Mouse (Mus musculus) right cerebral cortex, postnatal 25 days (tissue): ENCODE measurements at regions not wholly inside any gene's neighbourhood (a gene's known extent, or its start where the extent isn't known, plus 50 kb on each side); places are given as distances from the start of the nearest gene placed in this dataset.
A peak's percentile ranks its signal among the peaks of the same experiment; 100 is the strongest.

Source experiments
- DNase-seq: peaks from one replicate; pipeline ENCODE4 v3.0.0; 2022

DNA sequence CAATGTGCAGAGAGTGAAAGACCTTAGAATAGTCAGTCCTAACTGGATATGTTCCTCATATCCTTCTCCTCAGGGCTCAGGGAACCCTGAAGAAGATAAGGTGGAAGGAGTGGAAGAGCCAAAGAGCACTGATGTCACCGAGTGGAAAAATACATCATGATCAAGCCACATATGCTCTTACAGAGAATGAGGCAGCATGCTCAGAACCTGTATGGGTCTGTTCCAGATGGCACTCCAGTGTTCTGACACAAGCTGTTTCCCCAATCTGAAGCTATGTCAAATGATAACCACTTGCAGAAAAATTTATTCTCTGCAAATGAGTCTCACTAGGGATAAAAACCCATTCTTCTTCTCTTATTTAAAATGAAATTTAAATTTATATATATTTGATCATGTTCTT, 572.6 kb upstream of the Robo2 start:
- DNase-seq = no peak

DNA sequence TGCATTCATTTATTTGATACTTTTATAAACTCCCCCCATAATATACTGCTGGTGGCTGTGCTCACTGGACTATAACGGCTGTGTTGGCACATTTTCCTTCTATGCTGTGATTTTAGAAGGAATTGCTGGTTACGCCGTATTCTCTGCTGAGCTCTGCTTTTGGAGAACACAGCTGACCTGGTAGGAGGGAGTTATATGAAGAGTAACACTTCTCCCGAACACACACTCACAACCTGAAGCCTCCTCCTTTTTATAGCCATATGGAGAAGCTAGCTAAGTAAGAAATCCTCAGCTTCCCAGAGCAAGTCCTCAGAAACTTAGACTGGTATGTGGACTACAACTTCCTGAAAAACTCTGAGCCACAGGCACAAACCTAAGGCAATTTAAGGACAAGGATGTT, 554.5 kb upstream of the Robo2 start:
- no peak for DNase-seq

DNA sequence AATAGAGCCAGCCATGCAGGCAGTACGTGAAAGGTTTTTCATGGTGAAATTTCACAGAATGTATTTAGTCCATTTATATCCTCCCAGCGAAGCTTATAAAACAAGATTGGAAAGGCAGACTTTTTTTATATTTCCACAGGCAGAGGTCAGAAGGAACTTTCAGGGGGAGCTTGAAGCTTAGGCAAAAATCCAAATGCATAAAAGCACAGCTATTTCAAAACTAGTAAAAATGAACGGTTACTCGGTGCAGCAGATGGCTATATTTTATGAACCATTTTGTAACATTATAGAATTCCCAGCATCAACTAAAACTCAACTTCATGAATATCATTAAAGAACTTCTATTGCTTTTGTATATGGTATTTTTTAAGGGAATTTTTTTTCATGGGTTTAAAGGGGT, 518.1 kb upstream of the Robo2 start:
- DNase-seq = no peak

DNA sequence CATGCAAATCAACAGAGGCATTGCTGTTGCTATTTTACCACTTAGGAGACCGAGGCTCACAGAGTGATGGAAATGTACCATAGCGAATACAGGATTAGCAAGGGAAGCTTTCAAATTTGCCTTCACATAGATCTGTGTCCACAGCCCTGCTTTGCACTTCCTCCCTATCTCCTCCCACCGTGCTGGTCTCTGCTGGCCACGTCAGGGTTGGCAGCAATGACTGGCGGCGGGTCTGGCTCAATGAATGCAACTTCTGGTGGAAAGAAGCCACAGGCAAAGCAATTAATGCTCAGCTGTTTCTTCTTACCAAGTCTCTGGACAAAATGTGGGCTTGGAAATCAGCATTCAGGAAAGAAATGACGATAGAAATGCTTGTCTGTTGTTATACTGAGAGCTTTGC, 489.2 kb upstream of the Robo2 start:
- peak; percentile 18 for DNase-seq

DNA sequence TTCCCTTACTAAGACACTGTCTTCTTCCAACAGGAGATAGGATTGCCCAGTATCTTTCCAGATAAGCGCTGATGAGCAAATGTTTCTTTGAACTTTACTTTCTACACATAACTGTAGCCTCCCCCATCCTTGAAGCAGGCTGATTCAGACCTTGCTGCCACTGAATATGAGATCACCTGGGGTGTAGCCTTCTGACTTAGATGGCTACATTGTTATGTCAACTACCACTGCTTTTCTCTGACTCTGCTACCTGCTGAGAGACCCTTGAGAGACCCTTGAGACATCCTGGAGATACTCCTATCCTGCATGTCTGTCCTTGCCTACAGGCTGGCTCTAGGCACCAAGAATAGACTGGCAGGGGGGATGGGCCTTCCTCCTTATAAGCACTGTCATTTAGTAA, 476.1 kb upstream of the Robo2 start:
- DNase-seq = no peak

DNA sequence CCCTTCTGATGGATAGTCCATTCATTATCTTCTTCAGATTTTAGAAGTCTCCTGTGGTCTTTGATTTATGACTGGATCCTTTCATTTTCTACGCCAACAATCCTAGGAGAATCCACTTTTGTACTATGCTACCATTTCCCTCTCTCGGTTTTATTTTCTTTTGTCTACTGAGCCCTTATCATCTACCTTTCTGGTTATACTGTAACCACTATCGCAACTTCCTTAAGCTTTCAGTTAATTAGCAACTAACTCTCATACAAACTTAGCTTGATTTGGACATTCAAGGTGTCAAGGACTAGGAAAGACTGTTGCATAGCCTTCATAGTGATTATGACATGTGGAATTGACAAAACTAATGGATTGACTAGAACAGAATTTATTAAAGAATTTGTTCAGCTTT, 467.0 kb upstream of the Robo2 start:
- DNase-seq = no peak

DNA sequence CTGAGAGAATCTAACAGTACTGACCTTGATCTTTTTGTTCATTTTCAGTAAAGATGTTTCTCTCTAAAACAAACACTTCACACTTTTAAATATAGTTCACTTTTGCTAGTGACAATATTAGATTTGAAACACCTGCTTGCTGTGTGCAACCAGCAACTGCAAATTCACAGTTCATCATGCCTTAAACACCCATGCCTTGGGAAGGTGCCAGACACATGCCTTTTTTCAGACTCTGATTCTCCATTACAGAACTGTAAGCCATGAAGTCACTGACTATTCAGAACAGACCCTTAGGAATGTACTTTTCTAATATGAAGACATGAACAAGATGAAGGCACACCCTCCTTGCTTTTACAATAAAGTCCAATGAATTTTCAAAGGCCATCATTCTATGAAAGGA, 462.1 kb upstream of the Robo2 start:
- DNase-seq = peak; percentile 8

DNA sequence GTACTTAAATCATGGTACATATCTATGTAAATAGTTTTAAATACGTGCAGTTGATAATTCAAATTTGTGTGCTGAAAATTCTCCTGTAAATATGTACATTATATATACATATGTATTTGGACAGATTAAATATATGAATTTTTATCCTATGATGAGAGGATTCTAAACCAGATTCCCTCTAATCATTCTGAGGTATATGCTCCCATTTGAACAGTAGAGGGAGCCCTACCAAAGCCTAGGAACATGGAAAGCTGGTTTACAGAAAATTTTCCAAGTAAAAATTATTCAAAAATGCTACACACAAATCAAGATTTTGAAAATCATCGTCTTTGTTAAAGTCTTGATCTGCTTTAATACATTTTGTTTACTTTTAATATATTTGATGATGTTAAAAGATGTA, 446.1 kb upstream of the Robo2 start:
- no peak for DNase-seq

DNA sequence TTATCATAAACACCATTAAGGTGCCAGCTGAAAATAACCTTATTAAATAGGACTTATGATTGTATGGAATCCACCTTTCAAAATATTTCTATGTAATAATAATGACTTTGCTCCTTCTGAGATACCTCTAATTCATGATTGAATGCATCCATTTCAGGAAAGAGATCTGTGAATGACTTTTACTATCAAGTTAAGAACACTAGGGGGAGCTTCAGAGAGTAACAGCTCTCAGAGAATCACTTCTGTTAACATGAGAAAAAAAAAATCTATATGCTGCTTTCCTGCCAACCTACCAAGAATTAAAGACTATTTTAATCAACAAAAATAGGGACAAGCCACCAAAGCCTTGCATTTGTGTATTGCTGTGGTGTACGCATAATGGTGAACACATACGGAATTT, 428.4 kb upstream of the Robo2 start:
- DNase-seq = no peak

DNA sequence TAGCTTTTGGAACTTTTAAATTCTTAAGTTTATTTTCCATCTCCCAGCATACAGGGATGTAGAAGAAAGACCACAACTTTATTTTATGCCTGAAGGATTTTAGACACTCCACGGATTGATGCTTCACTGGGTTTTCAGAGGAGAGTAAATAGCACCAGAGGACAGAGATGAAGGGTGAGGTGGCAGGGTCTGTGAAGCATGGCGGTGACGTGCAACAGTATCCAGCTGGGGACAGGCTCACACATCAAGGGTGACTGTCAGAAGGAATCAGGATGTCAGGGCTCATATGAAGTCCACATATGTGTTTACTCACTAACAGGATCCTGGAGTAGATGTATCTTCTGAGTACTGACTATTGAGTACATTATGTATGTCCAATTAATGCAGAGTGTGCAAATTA, 402.8 kb upstream of the Robo2 start:
- no peak for DNase-seq

DNA sequence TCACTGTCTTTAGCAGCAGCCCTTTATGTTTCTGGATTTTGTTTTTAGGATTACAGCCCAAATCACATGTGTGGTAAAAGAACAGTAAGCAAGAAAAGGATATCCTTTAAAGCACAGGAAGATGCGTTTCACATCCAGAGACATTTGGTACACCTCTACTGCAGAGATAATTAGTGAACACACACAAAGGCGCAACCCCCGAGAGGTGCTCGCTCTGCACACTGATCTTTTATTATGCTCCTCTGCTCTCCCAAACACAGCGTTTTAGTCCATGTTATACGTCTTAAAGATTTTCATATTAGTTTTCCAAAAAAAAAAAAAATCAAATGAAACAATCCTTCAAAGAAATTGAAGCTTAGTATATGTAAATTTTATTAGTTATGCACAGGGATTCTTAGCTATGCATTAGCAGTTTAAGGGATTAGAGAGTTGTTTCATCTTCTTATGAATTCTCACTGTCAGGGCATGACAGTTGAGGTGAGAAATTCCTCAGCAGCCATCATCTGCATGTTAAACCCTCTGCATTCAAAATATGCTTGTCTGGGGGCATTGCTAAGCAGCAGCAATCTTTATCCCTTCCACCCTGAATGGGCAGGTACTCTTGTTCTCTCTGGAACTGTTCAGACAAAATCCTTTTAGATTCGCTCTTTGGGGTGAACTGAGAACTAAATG, 397.7 kb upstream of the Robo2 start:
- DNase-seq = no peak

DNA sequence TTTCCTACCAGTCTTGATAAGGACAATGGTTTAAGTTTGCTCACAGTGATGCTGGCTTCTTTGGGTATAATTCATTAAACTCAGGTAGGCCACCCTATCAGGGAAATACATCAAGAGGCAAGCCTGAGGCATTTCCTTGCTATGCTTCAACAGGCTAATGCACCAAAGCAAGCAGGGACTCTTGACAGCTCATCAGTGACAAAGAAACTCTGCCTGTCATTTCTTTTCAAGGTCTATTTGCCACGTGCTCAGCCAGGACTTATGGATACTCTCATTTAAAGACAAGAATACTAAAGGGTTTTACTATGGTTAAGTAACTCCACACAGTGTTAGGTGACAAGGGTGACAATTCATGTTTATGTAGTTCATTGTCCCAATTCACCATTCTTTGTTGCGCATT, 395.1 kb upstream of the Robo2 start:
- no peak for DNase-seq

DNA sequence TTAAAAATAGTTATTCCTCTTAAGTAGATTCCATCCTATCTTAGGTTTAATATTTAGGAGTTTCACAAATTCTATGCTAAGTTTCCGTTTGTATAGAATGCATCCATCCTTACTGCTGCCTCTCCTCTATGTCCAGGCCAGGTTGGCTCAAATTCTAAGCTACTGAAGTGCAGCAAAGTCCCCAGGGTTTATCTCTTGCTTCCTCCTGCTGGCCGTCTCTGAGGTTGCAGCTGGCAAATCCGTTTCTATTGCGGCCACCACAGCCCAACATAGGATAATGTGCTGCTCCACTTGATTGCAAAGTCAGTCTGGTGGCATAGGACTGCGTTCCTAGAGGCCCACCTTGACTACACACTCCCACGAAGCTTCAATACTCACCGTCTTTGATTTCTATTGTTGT, 389.7 kb upstream of the Robo2 start:
- peak; percentile 56 for DNase-seq

DNA sequence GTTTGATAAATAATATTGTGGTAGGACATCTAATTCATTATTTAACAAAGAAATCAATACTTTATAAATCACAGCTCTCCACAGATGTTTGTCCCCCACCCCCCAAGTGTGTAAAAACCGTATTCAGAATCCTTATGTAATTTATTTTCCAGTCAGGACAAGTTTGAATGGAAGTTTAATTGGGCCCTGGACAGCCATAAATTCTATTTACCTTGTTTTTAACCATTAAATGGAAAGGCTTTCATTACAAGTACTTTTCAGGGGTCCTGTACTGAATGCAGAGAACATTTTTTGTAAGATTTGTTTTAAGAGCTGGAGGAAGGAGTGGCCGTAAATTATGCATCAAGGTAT, 384.7 kb upstream of the Robo2 start:
- DNase-seq = no peak

DNA sequence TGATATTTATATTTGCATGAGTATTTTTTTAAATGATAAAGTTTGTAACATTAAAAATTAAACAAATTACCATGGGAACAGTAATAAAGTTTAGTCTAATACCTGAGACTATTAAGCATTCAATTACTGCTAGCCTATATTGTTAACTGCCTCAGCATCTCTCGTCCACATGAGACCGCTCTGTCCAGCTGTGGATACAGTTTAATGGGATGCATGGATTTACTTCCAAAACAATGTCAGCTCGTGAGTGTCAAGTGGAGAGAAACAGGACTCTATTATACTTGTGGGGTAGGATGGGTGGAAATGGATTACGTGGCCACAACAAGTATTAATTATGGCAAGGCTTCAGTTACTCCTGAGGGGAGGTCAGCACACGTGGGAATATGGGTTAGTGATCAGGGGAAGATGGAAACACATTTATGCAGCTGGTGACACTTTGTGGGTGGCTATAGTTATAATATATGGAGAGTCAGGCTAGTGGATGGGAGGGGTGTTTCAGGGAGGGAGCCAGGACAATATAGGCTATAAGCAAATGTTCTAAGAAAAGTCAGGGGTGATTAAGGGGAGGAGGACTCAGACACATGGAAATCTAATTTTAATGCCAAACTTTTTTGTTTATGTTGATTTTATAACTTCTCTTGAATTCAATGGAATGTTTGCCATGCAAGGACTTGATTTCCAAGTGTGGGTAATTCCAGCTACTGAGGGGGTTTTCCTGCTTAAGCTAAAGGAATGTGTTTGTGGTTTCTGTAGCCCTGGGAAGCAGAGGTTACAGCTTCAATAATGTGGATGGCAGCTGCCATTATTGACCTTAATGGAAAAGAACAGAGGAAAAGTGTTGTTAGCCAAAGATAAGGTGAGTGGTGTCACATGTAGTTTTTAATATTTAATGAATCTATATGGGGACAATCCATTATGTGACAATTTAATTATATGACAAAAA, 384.0 kb upstream of the Robo2 start:
- no peak for DNase-seq

DNA sequence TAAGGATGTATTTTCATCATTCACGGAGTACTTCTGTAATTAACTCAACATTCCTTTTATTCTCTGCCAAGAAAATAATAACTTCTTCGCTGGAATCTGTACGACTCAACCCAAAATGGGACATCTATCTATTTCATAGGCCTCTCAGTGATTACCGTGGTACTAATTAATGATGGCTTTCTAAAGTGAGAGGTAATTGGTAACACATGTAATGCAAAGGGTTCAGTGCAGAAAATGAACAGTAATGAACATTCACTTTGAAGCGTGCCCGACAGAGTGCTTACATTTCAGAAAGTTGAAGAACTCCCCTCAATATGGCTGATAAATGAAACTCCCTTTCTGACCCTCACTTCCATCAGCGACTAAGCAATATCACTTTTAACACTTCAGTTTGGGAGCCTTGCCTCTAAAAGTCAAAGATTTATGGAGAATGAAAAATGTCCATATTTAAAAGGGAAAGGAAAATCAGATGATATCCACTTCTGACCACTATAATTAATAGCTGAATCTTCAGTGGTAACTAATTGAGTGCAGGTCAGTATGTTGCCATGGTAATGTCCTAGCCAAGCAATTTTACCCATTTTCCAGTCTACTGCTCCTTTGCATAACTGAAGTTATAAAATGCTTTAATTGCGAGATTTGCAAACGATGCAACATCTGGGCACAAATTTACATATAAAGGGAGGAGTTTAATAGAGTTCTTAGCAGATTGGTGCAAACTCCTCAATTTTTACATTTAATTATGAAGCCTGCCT, 373.9 kb upstream of the Robo2 start:
- DNase-seq = no peak

DNA sequence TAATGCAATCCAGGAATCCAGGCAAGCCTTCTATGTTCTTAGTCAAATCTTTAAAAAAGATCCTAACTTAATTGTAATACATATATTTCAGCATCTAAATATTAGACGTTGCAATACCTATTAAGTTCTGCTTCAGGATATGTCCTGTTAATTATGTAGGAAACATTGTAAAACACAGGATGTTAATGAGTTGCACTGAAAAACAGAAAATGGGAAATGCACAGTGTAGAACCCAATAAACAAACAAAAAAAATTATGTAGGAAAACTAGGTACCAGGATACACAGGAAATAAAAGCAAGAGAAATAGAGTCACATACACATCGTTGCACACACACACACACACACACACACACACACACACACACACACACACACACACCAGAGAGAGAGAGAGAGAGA, 368.8 kb upstream of the Robo2 start:
- no peak for DNase-seq

DNA sequence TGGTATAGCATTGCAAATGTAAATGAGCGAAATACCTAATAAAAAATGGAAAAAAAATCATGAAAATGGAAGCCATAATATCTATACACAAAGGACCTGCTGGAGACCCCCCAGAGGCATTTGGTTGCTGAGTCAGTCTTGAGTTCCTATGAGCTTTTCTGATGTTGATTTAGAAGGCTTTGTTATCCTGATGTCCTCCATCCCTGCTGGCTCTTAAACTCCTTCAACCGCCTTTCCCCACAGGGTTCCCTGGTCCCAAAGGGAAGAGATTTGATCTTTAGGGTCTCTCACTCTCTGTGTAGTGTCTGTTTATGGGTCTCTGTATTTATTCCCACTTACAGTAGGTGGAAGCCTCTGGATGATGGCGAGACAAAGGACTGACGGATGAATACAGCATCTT, 356.6 kb upstream of the Robo2 start:
- DNase-seq = no peak

DNA sequence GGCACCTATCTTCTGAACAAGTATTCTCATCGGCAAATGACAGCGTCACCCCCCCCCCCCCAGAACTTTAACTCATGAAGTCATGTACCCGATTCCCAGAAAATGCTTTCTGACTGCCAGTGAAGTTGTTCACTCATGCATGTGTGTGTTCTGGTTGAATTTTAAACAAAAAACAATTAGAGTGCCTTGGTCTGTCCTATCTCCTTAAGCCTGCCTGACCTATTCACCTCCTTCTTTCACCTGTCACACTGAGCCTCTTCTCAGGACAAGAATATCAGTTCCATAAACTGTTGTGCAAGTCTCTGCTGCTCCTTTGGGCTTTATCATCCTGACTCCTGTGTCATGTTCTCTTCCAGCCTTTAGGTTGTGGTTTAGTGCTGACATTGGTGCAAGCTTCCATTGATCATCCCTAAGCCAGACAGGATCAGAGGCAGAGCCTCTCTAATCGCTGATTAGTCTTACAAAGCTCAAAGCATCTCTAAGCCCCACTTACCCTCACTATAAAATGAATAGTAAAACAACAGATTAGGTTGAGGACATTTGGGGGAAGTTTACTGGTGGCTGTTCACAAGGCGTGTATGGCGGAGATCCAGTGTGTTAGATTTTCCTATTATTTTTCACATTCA, 345.2 kb upstream of the Robo2 start:
- DNase-seq = no peak

DNA sequence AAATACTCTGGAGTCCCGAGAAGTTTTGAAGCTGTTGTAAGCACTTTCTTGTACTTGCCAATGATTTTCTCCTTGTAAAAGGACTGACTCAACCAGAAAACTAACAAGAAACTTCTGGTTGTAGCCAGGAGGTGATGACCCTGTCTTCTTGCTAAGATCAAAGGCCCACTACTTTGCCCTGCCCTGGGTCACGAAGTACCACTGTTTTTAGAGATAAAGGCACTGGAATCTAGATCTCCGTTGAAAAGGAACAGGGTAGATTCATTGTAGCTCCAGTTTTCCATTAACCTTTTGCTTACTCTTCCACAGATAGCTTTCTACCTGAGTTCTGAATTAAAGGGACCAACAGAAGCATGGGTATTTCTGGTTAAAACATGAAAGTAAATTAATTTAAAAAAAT, 339.3 kb upstream of the Robo2 start:
- DNase-seq = no peak

DNA sequence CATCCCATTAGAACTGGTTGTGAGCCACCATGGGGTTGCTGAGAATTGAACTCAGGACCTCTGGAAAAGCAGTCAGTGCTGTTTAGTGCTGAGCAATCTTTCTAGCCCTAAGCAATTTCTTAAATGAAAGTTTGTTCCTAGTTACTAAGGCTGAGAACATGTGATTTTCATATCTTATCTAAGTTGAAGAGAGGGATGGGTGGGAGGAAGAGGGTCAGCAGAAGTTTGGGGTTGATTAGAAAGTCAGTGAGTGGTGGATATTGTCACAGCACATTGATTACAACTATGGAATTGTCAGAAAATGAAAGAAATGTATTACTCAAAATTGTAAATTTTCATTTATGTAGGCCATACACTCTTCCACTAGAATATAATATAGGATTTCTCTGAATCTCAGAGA, 337.4 kb upstream of the Robo2 start:
- no peak for DNase-seq

DNA sequence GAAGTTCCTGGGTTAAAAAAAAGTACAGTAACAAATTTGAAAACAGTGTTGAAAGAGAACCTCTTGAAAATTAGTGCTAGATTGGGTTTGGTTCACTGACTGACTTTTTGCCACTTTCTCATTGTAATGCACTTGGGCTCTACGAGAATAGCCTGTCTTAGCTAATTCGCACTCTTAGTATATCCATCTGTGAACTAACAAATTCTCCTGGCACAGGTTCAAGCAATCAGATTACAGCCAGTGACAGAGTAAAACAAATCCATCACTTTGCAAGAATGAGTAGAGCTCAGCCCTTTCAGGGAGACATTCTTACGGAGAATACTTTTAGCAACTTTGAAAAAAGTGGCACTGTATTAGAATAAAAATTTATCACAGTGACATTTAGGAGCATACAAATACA, 331.9 kb upstream of the Robo2 start:
- DNase-seq = no peak
